Mouse (Mus musculus): ENCODE measurements around the gene Nudt13. TPM values are rescaled to one million over a fixed set of nuclear protein-coding genes. Genes with fewer than 3 reads are reported as not detected.

The Nudt13 gene
- polyA plus RNA-seq, 1 experiment from 2014 or later: 17.4 TPM

DNA sequence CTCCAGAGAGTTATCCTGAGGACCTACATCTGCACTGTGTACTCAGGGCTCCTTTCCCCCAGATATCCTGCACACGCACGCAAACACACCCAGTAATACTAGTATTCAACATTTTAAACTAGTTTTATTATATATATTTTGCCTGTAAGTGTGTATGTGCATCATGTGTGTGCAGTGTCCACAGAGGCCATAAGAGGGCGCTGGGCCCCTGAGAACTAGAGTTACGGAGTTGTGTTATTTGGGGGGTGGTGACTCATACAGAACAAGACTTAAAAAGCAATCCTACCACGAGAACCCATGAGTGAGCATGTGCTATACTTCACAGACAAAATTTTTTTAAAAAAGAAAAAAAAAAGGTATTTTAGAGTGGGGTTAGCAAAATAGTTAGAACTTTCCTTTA is 44.9 kb downstream of the Nudt13 start:
- DNase-seq (ENCODE audit: low spot score): no peak

DNA sequence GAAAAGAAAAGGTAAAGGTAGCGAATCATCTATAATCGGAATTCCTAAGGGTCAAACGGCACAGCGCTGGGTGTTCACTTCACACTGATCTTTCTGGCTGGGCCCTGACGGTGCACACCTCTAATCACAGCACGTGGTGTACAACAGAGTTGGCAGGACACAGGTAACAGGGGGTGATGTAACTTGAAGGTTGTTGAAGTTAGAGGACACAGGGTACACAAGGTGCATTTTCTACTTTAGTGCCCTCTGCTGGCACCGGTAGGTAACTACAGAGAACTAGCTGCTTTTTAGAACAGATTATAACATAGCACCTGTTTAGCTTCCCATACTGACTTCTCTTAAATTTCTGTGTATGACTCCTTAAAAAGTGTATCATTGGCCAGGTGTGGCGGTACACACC is 45.7 kb downstream of the Nudt13 start:
- DNase-seq (ENCODE audit: low spot score): peak; percentile 56

DNA sequence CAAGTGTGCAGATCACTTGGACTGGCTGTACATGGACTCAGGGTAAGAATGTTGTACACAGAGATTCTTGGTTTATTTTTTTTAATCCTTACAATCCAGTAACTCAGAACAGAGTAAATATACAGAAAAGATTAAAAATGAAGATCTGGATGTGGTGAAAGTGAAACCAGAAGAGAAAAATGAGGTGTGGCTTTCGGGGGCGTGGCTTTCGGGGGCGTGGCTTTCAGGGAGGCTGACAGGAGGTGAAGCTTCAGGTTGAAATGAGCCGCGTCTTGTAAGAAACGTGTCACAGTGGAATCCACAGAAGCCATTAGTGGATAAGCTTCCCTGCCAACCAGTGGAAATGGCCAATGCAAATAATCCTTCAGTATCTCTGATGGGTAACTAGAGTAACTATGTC is 46.4 kb downstream of the Nudt13 start:
- no peak for DNase-seq (ENCODE audit: low spot score)

DNA sequence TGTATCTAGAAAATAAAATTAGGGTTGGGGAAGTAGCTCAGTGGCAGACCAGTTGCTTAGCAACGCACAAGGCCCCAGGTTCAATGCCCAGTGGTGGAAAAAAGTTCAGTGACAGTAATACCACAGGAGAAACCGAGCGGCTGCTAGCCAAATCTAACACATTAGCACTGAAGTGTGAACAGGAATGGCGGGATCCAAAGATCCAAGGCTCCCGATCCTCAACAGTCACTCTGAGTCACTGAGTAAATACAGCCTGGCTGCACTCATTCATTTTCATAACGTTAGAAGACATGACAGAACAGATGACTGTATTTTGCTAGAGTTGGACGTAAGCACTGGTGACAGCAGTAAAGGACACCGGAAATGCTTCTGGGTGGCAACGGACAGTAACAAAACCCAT is 51.4 kb downstream of the Nudt13 start:
- no peak for DNase-seq (ENCODE audit: low spot score)

DNA sequence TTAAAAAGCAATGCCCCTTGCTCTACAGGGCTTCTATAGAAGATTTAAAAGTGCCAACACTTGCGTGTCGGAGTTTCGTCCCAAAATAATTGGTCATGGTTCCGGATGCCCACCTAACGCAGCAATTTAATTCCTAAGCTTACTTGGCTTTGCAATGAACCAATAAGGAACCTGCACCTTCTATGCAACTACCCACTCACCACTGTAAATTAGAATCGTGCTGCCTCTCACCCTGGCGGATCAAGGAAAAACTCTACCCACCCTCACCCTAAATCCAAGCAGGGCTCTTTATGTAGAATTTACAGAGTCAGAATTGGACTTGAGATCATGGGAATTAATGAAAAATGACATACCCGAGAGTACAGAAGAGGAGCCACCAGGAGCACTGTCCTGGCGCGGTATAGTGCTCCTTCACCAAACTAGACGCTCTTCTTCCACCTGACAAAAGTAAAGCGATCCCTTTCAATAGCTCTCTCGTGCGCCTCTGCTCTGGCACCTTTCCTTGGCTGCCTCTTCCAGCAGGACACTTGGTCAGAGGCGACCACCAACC is 53.0 kb downstream of the Nudt13 start:
- no peak for DNase-seq (ENCODE audit: low spot score)

DNA sequence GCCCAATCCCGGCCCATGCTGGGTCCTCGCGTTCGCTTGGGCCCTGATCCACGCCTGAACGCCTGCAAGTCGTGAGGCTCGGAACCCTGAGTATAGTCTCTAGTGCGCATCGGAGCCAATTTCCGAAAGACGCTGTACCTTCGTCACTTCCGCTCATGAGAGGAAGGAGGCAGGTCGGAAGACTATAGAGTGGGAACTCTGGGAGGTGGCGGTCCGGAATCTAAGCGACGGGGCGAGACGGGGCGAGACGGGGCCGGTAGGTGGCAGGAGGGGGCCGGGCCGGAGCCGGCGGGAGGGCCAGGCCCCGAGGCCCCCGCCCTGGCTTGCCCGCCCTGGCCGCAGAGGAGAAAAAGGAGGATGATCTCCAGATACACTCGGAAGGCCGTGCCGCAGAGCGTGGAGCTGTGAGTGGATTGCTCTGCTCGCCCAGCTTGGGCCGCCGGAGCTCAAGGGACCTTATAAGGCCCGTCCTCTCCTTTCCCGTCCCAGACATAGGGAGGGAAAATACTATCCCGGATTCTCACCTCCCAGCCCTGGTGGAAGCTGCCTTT is 53.6 kb downstream of the Nudt13 start, which contains the start of the genes Ecd and Fam149b:
TSS of gene Ecd (minus strand) at position 131 of the 551 bp plus-strand sequence.
TSS of gene Fam149b (plus strand) at position 172 of the 551 bp plus-strand sequence.
- peak; percentile 96 for DNase-seq (ENCODE audit: low spot score)

DNA sequence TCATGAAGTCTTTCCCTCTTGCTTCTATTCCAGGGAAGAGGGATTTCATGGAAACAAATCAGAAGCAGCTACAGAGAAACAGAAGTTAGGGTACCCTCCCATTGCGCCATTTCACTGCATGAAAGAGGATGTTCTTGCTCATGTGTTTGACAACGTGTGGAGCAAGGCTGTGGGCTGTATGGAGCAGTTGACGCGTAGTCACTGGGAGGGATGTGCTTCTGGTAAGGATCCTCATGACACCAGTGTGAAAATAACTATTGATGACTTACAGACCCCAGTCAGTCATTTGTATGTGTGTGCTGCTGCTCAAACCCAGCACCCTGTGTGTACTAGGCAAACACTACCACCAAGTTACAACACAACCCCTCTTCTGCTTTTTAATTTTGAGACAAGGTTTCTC is 68.7 kb downstream of the Nudt13 start:
- no peak for DNase-seq (ENCODE audit: low spot score)

Other genes with a start within 250 kb of the Nudt13 start
- 14.4 and 16.0 TPM in 2 replicates for gene Saysd1, start 156.2 kb upstream of the Nudt13 start, polyA plus RNA-seq (2015; fragmentation: Nextera tagmentation; extraction: Ambion mirVana)
- gene Kcnk5, start 112.9 kb upstream of the Nudt13 start, polyA plus RNA-seq (2015; fragmentation: Nextera tagmentation; extraction: Ambion mirVana): 7.1 and 8.2 TPM in 2 replicates
- gene Kcnk16, start 25.5 kb upstream of the Nudt13 start, polyA plus RNA-seq (2015; fragmentation: Nextera tagmentation; extraction: Ambion mirVana): 0.15 and 0.34 TPM in 2 replicates
- gene Ecd, start 53.4 kb downstream of the Nudt13 start, polyA plus RNA-seq (2015; fragmentation: Nextera tagmentation; extraction: Ambion mirVana): 42.5 and 43.2 TPM in 2 replicates
- 25.2 and 28.0 TPM in 2 replicates for gene Fam149b, start 53.5 kb downstream of the Nudt13 start, polyA plus RNA-seq (2015; fragmentation: Nextera tagmentation; extraction: Ambion mirVana)
- gene Dnajc9, start 94.2 kb downstream of the Nudt13 start, polyA plus RNA-seq (2015; fragmentation: Nextera tagmentation; extraction: Ambion mirVana): 205 and 222 TPM in 2 replicates
- 111 and 121 TPM in 2 replicates for gene Mrps16, start 98.9 kb downstream of the Nudt13 start, polyA plus RNA-seq (2015; fragmentation: Nextera tagmentation; extraction: Ambion mirVana)
- gene Cfap70, start 157.5 kb downstream of the Nudt13 start, polyA plus RNA-seq (2015; fragmentation: Nextera tagmentation; extraction: Ambion mirVana): 0.07 and 0.27 TPM in 2 replicates
- 43.5 and 47.3 TPM in 2 replicates for gene Anxa7, start 185.4 kb downstream of the Nudt13 start, polyA plus RNA-seq (2015; fragmentation: Nextera tagmentation; extraction: Ambion mirVana)
- gene Mss51, start 202.2 kb downstream of the Nudt13 start, polyA plus RNA-seq (2015; fragmentation: Nextera tagmentation; extraction: Ambion mirVana): 1.4 and 1.9 TPM in 2 replicates